Mouse (Mus musculus): ENCODE measurements around the gene Umad1. TPM values are rescaled to one million over a fixed set of nuclear protein-coding genes. Genes with fewer than 3 reads are reported as not detected.

Umad1 gene
- polyA plus RNA-seq, 1 experiment from 2014 or later, result 15.0 TPM

- no peak for ATAC-seq (ENCODE audit: low read depth)
- H3K27me3 ChIP-seq (ENCODE audit: control insufficient read depth, insufficient read depth, low read depth, low read length), result no peaks in the 10 kb centered on the region
- H3K27ac ChIP-seq (ENCODE audit: low read length), result no peak overlapping the region
- H3K4me3 ChIP-seq (ENCODE audit: low read depth, low read length), result no peak overlapping the region
- H3K4me2 ChIP-seq (ENCODE audit: low read depth, low read length), result no peak overlapping the region
- no peaks in the 10 kb centered on the region for H3K36me3 ChIP-seq (ENCODE audit: control insufficient read depth, insufficient read depth)
- 18% methylated on average over 1 of the region's 1 CpGs for WGBS (ENCODE audit: insufficient replicate concordance)
- H3K9me3 ChIP-seq (replicated peaks; ENCODE audit: control insufficient read depth, low read length), result no peaks in the 10 kb centered on the region
- H3K9ac ChIP-seq (ENCODE audit: low read depth, low read length), result no peak overlapping the region
- H3K4me1 ChIP-seq (ENCODE audit: control insufficient read depth, low read depth, low read length), result no peaks in the 10 kb centered on the region
Observed at GRCm38 (mm10) chr6:8275098-8275497, 16.0 kb downstream of the Umad1 start.

- WGBS (ENCODE audit: insufficient replicate concordance), result 33% methylated on average over 4 of the region's 4 CpGs
- no peak overlapping the region for H3K4me2 ChIP-seq (ENCODE audit: low read depth, low read length)
- ATAC-seq (ENCODE audit: low read depth), result no peak
Observed at GRCm38 (mm10) chr6:8276431-8276830, 17.3 kb downstream of the Umad1 start.

GRCm38 (mm10) chr6:8278426-8279002 lies 19.4 kb downstream of the Umad1 start:
- Histone ChIP-seq H3K4me1 (ENCODE audit: control insufficient read depth, low read depth, low read length) (no peaks in the 10 kb centered on the region), H3K9me3 (replicated peaks; ENCODE audit: control insufficient read depth, low read length) (no peaks in the 10 kb centered on the region), H3K4me3 (ENCODE audit: low read depth, low read length) (no peak overlapping the region), H3K9ac (ENCODE audit: low read depth, low read length) (no peak overlapping the region), H3K27ac (ENCODE audit: low read length) (no peak overlapping the region), H3K36me3 (ENCODE audit: control insufficient read depth, insufficient read depth) (no peaks in the 10 kb centered on the region), H3K4me2 (ENCODE audit: low read depth, low read length) (no peak overlapping the region), H3K27me3 (ENCODE audit: control insufficient read depth, insufficient read depth, low read depth, low read length) (no peaks in the 10 kb centered on the region)
- 61% methylated on average over 5 of the region's 5 CpGs for WGBS (ENCODE audit: insufficient replicate concordance)
- no peak for ATAC-seq (ENCODE audit: low read depth)

More at GRCm38 (mm10) chr6:8276431-8276830, 17.3 kb downstream of the Umad1 start:
- Histone ChIP-seq H3K27ac (ENCODE audit: low read length) (no peak overlapping the region), H3K4me3 (ENCODE audit: low read depth, low read length) (no peak overlapping the region), H3K27me3 (ENCODE audit: control insufficient read depth, insufficient read depth, low read depth, low read length) (no peaks in the 10 kb centered on the region), H3K36me3 (ENCODE audit: control insufficient read depth, insufficient read depth) (no peaks in the 10 kb centered on the region), H3K9ac (ENCODE audit: low read depth, low read length) (no peak overlapping the region), H3K9me3 (replicated peaks; ENCODE audit: control insufficient read depth, low read length) (no peaks in the 10 kb centered on the region), H3K4me1 (ENCODE audit: control insufficient read depth, low read depth, low read length) (no peaks in the 10 kb centered on the region)

- H3K4me2 ChIP-seq (ENCODE audit: low read depth, low read length), result no peak overlapping the region
- H3K27ac ChIP-seq (ENCODE audit: low read length), result no peak overlapping the region
- ATAC-seq (ENCODE audit: low read depth), result no peak
- no peaks in the 10 kb centered on the region for H3K27me3 ChIP-seq (ENCODE audit: control insufficient read depth, insufficient read depth, low read depth, low read length)
- no peaks in the 10 kb centered on the region for H3K4me1 ChIP-seq (ENCODE audit: control insufficient read depth, low read depth, low read length)
- H3K9me3 ChIP-seq (replicated peaks; ENCODE audit: control insufficient read depth, low read length), result no peaks in the 10 kb centered on the region
- H3K4me3 ChIP-seq (ENCODE audit: low read depth, low read length), result no peak overlapping the region
- 48% methylated on average over 4 of the region's 4 CpGs for WGBS (ENCODE audit: insufficient replicate concordance)
- H3K9ac ChIP-seq (ENCODE audit: low read depth, low read length), result no peak overlapping the region
- no peaks in the 10 kb centered on the region for H3K36me3 ChIP-seq (ENCODE audit: control insufficient read depth, insufficient read depth)
Observed at GRCm38 (mm10) chr6:8283255-8283654, 24.2 kb downstream of the Umad1 start.

GRCm38 (mm10) chr6:8285401-8285960 lies 26.4 kb downstream of the Umad1 start:
- Histone ChIP-seq H3K36me3 (ENCODE audit: control insufficient read depth, insufficient read depth) (no peaks in the 10 kb centered on the region), H3K4me3 (ENCODE audit: low read depth, low read length) (no peak overlapping the region), H3K4me2 (ENCODE audit: low read depth, low read length) (no peak overlapping the region), H3K4me1 (ENCODE audit: control insufficient read depth, low read depth, low read length) (no peaks in the 10 kb centered on the region), H3K27ac (ENCODE audit: low read length) (no peak overlapping the region), H3K9me3 (replicated peaks; ENCODE audit: control insufficient read depth, low read length) (no peaks in the 10 kb centered on the region), H3K27me3 (ENCODE audit: control insufficient read depth, insufficient read depth, low read depth, low read length) (no peaks in the 10 kb centered on the region), H3K9ac (ENCODE audit: low read depth, low read length) (no peak overlapping the region)
- no peak for ATAC-seq (ENCODE audit: low read depth)
- 65% methylated on average over 3 of the region's 3 CpGs for WGBS (ENCODE audit: insufficient replicate concordance)

GRCm38 (mm10) chr6:8286146-8286545 lies 27.1 kb downstream of the Umad1 start:
- no peaks in the 10 kb centered on the region for H3K36me3 ChIP-seq (ENCODE audit: control insufficient read depth, insufficient read depth)
- no peak overlapping the region for H3K27ac ChIP-seq (ENCODE audit: low read length)
- no peaks in the 10 kb centered on the region for H3K27me3 ChIP-seq (ENCODE audit: control insufficient read depth, insufficient read depth, low read depth, low read length)
- no peak for ATAC-seq (ENCODE audit: low read depth)
- no peaks in the 10 kb centered on the region for H3K9me3 ChIP-seq (replicated peaks; ENCODE audit: control insufficient read depth, low read length)
- 84% methylated on average over 3 of the region's 3 CpGs for WGBS (ENCODE audit: insufficient replicate concordance)
- H3K4me1 ChIP-seq (ENCODE audit: control insufficient read depth, low read depth, low read length), result no peaks in the 10 kb centered on the region
- H3K9ac ChIP-seq (ENCODE audit: low read depth, low read length), result no peak overlapping the region
- H3K4me2 ChIP-seq (ENCODE audit: low read depth, low read length), result no peak overlapping the region
- H3K4me3 ChIP-seq (ENCODE audit: low read depth, low read length), result no peak overlapping the region

GRCm38 (mm10) chr6:8288755-8289580 lies 29.9 kb downstream of the Umad1 start:
- Histone ChIP-seq H3K27ac (ENCODE audit: low read length) (no peak overlapping the region), H3K9me3 (replicated peaks; ENCODE audit: control insufficient read depth, low read length) (no peaks in the 10 kb centered on the region), H3K27me3 (ENCODE audit: control insufficient read depth, insufficient read depth, low read depth, low read length) (no peaks in the 10 kb centered on the region), H3K9ac (ENCODE audit: low read depth, low read length) (no peak overlapping the region), H3K4me3 (ENCODE audit: low read depth, low read length) (no peak overlapping the region), H3K36me3 (ENCODE audit: control insufficient read depth, insufficient read depth) (no peaks in the 10 kb centered on the region), H3K4me1 (ENCODE audit: control insufficient read depth, low read depth, low read length) (no peaks in the 10 kb centered on the region), H3K4me2 (ENCODE audit: low read depth, low read length) (no peak overlapping the region)
- no peak for ATAC-seq (ENCODE audit: low read depth)
- 81% methylated on average over 4 of the region's 4 CpGs for WGBS (ENCODE audit: insufficient replicate concordance)

- WGBS (ENCODE audit: insufficient replicate concordance), result 75% methylated on average over 4 of the region's 4 CpGs
- Histone ChIP-seq H3K27me3 (ENCODE audit: control insufficient read depth, insufficient read depth, low read depth, low read length) (no peaks in the 10 kb centered on the region), H3K27ac (ENCODE audit: low read length) (no peak overlapping the region)
Observed at GRCm38 (mm10) chr6:8294048-8294784, 35.1 kb downstream of the Umad1 start.

More at GRCm38 (mm10) chr6:8294048-8294784, 35.1 kb downstream of the Umad1 start:
- no peaks in the 10 kb centered on the region for H3K4me1 ChIP-seq (ENCODE audit: control insufficient read depth, low read depth, low read length)
- no peak overlapping the region for H3K4me3 ChIP-seq (ENCODE audit: low read depth, low read length)
- no peaks in the 10 kb centered on the region for H3K9me3 ChIP-seq (replicated peaks; ENCODE audit: control insufficient read depth, low read length)
- H3K4me2 ChIP-seq (ENCODE audit: low read depth, low read length), result no peak overlapping the region
- no peak overlapping the region for H3K9ac ChIP-seq (ENCODE audit: low read depth, low read length)
- no peak for ATAC-seq (ENCODE audit: low read depth)
- H3K36me3 ChIP-seq (ENCODE audit: control insufficient read depth, insufficient read depth), result no peaks in the 10 kb centered on the region

Data from liver, embryonic 16.5 days (tissue).